Mouse (Mus musculus) CD8-positive naive resting alpha-beta T cell, adult 2 months (primary cell): ENCODE measurements around the gene Pex3.

Source experiments
- DNase-seq, 2 experiments: peaks; one replicate each; pipeline ENCODE4 v3.0.0; 2022; ENCODE audit warnings: low read depth in 2 of 2, low spot score in 2 of 2

The Pex3 gene

DNA sequence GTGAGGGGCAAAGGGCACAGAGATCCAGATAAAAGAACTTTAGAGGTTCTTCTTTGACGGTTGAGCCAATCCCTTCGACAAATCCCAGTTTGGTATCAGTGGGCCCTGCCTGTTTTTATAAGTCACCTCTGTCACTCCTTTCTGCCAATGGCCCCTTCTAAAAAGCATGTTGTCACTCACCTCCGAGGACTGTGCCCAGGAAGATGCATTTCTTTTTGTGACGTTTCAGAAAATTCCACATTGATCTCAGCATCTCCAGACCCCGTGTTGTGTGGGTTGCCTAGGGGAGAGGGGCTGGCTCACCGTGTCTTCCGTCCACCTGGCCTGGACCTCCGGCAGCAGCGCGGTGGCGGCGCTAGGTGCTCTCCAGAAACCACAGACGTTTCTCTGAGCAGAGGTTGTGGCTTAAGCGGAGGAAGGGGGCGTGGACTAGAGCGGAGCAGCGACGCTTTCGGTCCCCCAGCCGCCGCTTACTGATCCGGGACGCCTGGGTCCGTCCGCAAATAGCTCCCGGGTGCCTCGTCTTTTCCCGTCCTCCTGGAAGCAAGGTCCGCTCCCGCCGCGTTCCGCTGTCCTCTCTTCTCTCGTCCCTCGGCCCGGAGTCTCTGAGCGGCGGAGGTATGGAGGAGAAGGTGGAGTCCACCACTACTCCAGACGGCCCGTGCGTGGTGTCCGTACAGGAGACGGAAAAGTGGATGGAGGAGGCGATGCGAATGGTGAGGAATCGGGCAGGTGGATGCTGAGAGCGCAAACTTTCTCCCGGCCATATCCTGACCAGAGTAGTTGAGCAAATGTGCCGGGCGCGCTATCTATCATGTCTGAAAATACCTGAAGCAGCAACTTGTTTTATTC, at the start of gene Pex3, which contains the start of gene Adat2:
TSS of gene Pex3 (minus strand) at position 497 of the 852 bp plus-strand sequence.
TSS of gene Adat2 (plus strand) at position 249 of the 852 bp plus-strand sequence.
- peak; percentile 89 for DNase-seq

DNA sequence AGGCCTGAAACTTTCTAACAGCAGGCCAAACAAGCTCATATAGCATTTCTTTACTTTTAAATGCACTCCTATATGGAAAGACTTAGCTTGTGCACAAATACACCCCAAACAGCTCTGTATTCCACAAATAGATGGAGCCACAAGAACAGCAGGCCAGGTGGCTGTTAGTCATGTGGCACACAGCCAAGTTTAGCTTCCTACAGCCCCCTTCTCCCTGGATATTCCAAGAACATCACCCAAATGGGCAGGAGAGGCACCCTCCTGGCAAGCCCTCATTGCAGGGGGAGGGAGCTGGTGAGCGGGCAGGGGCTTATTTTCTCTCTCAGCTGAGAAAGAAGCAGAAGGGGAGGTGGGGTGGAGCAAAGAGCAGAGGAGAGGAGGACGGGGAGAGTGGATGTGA, 48.0 kb upstream of the Pex3 start:
- DNase-seq, result no peak

DNA sequence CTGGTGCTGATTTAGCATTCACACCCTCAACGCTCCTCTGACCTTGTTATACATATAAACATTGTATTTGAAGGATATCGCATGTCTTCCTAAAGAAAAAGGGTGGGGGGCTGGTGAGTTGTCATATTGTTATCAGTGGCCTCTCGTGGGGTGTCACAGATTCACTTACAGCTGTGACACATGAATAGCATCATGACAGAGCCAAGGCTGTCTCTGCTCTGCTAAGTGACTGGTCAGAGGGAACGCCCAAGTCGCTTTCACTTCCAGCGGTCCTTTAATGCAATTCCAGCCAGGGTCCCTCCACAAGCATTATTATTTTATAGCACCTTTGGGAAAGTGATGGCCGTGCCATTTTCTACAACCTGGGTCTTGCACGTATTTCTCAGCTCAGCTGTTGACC, 44.5 kb upstream of the Pex3 start:
- DNase-seq, result no peak

DNA sequence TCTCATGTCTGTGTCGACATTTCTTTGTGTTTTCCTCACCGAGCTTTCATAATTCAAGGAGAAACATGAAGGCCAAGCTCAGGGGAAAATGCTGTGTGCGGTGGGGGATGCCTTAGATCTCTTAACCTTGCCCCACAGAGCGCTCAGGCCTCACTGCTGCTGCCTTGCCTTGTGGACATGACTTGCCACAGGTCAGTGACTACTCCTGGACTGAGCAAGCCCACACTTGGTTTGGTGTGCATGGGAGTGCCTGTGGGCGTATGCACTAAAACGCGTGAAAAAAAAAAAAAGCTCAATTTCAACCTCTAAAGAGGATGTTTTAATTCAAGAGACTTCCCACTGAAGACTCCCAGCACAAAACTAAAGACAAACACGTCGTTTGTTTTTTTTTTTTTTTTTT, 43.9 kb upstream of the Pex3 start:
- DNase-seq, result no peak

DNA sequence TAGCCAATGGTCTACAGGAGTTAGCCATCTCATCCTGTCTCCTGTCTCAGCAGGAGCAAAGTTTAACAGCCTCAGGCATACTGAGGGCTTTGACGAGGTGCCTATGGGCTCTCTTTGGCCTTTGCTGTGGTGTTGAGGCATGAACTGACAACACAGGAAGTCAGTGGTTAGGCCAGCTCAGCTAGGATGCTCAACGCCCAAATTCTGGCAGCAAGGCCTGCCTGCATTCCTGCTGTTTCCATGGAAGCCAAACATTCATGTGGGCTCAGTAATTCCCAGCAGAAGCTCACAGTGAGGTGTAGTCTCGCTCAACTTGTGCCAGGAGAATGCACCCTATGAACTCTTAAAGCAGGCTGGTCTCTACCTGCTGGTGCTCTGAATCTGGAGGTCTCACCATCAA, 43.1 kb upstream of the Pex3 start:
- DNase-seq, result no peak

DNA sequence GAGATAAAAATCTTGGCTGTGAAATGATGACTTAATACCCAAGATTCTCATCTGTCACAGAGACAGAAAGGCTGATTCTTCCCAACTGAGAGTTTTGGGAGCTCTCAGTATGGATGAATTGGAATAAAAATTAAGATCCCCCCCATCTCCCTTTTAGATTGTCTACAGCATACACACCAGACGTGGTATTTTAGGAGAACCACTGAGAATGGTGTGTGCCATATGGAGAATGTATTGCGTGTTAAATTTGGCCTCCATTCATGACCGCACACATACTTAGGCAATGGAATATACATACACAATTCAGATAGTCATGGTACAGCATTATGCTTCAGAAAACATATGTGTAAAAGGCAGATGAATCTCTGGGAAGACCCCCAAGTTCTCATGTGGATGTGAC, 40.6 kb upstream of the Pex3 start:
- no peak for DNase-seq

DNA sequence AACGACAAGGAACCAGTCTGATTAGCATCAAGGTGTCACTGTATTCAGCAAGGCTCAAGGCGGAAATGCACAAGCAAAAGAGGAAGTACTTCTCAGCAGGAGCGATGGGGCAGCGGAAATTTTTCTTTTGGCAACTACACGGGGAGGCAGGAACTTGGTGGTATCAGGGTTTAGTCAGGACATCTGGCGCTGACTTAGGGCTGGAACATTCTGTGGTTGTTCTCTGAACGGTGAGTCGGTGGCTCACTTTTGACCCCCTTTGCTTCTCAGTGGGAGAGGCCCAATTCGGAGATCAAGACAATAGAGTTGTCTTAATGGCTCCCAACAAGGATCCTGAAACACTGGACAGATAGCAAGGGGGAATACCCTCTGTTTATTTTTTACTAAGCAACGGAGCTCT, 39.3 kb upstream of the Pex3 start:
- no peak for DNase-seq

DNA sequence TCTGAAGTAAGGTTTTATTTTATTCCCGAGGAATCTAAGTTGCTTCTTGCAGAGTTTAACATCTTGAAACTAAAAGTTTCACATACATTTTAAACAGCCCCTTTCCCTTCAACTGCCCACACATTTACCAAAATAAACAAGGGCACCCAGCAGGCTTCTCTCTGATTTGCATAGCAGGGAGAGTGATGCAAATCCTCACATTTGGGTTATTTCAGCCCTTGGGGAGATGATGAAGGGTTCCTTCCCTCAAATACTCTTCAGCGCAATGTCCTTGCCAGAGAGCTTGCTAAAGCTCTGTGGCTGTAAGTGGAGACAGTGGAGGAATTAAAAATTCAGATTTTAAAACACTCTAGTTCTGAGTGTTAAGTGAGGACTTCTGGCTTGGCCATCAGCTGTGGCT, 35.0 kb upstream of the Pex3 start:
- DNase-seq, result no peak

DNA sequence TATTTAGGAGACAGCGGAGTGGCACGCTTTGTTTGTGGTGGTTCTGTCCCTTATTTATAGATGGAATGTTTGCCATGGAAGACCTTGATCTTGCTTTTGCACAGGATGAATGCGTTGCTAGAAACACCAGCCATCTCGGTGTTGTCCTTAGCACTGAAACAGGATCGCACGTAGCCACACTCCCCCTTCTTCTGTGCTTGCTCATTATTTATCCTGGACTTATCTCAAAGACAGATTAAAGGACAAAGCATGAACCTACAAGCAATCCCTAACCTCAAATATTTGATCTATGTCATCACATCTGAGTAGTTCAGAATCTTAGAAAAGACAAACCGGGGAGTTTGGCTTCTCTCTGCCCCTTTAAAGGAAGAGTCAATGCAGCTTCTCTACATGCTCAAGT, 24.2 kb upstream of the Pex3 start:
- DNase-seq, result no peak

DNA sequence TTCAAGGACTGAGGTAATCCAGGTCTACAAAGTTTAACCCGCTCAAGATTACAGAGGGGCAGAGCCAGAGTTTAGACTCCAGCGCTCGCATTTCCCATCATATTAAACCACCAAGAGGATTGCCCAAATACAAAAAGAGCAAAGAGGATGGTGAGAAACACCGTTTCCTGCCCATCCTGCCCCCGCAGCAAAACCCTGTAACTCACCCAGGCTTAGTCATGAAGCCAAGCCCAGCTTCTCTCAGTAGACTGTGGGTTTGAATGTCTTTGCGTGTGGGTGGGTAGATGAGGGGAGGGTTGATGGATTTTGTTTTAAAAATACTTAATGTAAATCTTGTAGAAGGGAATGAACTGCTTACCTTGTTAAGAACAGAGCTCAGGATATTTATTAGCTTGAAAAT, 19.5 kb upstream of the Pex3 start:
- DNase-seq, result no peak

DNA sequence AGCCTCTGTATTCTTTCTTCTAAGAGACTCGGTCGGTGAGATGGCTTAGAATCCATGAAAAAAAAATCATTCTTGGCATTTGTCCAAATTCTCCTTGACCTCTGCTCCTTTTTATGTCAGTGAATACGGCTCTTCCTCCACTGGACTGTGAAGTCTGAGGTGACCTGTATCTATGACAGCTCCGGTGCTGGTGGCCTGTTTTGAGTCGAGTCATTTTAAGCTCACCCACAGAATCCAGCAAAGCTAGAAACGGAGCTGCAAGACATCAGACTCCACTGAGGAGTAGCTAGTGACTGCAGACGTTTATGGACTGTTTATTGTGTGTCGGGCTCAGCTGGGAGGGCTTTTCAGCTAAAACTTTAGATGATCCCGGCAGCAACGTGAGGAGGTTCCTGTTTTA, 19.1 kb upstream of the Pex3 start:
- no peak for DNase-seq

DNA sequence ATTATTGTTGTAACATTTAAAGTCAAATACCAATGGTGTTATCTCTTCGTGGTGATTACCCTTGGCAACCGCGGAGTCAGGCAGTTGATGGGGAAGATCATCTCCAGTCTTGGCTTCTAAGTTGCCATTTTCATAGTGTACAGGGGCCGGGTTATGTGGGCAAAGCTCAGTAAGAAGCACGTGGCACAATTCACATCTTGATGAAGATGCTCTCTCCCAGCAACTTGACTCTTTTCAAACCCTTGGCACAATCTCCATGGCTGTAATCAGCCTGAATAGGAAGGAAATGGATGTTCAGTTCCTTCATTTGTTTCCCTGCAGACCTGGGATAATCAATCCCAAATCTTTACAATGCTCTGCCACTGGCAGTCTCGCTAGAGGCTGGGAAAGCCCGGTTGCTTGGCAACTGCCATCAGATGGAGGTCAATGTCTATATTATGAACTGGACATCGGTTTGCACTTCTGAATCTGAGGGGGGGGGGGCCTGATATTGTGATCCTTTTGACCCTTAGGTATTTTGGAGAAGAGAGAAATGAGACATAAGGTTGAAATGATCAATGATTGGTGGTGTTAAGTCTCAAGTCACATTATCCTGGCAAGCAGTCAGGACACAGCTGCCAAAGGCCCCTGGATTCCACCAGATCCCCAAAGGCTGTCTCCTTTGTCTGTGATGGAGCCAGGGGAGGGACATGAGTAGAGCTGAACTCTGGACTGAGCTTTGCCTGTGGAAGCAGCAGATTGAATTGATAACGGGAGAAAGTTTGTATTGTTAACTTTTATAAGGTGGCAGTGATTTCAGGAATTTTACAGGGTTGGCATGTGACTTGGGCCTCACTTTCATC, 18.0 kb upstream of the Pex3 start:
- DNase-seq, result no peak

DNA sequence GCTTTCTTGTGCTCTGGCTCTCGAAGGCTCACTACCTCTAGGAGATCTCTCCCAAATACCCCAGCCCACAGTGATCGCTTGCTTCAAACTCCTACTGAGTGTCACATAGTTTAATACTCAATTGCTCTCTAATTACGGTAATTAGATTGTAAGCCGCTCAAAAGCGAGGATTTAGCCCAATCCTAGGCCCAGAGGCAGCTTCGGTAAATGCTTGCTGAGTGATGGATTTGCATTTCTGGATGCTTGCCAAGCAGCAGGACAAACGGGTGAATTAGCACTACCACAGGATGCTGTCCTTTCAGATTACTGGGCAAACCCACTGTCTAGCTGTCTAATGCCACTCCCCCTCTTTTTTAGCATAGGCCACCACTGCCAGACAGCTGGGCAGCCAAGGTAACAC, 16.9 kb upstream of the Pex3 start:
- no peak for DNase-seq

DNA sequence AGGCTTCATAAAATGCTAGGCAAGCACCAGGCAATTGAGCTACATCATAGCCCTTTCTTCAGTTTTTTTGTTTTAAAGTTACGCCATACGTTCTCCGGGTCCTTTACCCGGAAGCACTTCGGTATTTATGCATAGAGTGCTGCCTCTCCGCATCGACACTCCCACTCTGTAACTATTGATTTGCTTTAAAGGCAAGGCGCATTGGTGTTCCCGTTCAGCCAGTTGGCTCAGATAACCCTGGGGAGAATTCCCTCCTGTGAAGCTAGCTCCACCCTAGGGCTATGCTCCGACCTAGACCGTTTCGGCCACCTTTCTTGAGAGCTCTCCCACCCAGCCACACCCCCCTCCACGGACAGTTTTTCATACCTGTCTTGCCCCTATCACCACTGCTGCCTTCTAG, 13.5 kb upstream of the Pex3 start:
- no peak for DNase-seq

DNA sequence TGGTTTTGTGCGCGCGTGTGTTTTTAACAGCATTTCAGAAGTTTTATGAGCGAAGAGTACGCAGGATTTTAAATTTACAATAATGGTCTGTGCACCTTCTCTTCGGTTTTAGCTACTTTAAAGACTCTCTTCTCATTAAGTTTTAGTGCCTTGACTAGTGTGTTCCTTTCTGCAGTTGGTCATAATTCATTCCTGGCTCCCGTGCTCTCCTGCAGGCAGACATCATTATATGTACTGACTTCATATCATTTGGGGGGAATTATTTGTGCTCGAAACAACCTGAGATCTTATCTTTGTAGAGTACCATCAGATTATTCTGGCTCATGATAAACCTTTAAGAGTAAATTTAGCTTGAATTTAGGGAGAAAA, 12.1 kb upstream of the Pex3 start:
- no peak for DNase-seq

DNA sequence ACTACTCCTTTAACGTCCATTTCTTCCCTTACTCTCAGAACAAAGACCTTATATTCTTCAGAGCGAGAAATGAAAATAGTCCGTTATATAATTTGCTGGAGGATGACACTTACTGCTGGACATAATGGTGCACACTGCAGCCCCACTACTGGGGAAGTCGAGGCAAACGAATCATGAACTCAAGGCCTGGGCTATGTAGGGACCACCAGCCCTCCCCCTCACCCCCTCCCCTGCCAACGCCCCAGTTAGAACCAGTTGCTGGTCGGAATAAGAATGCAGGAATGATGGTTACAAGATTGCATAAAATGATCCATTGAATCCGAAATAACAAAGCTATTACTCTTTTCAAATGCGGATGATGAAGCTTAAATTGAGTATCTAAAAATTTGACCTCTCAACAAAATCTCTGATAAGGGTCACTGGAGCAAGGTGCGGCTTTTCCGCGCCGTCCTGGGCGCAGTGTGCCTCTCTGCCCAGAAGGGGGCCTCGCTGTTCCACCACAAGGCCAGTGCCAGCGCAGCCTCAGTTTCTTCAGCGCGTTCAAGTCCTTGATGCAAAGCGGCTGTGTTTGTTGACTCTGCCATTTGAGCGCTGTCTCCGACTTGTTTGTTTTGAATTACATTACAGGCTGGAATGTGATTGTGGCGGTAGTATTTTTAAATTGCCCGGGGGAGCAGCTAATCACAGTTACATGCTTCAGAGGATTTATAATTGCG, 11.6 kb upstream of the Pex3 start:
- DNase-seq, result peak; percentile 34 to 52

DNA sequence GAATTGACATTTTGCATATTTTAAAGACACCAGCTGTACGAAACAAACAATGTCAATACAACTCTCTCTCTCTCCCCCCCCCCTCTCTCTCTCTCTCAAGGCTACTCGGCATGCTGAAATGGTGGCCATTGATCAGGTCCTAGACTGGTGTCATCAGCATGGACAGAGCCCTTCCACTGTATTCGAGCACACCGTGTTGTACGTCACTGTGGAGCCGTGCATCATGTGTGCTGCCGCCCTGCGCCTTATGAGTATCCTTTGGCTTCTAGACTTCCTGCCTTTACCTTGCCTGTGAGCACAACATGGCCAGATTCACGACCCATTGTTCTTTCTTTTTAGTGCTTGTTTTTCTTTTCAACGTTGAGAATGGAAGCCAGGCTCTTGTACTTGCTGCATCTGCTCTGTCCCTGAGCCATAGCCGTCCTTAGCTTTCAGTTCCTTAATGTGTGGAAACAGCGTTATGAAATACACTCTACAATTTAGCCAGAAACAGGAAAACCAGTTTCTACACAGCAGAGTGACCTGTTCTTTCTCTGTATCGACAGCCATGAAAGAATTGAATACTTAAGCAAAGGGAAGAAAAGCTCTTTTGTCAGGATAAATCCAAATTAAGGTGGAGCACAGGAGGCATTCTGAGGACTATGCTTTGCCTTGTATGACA, 7.2 kb upstream of the Pex3 start:
- DNase-seq, result no peak

DNA sequence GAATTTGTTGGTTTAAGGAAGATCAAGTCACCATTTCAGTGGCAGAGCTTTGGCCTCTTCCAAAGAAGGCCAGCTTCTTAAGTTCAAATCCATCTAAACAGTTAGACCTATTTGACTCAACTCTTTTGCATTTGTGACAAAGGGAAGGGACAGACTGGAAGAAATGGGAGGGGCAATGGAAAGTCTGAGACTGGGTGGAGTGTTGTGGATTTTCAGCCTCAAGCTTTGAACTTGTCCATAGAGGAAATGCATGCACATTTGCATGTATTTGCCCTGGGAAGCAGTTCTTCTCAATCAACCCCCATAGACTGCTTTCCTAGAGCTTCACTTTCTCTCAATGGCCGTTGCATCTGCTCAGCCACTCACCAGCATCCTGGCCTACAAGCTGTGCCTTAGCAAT, 1.4 kb upstream of the Pex3 start:
- DNase-seq, result no peak

DNA sequence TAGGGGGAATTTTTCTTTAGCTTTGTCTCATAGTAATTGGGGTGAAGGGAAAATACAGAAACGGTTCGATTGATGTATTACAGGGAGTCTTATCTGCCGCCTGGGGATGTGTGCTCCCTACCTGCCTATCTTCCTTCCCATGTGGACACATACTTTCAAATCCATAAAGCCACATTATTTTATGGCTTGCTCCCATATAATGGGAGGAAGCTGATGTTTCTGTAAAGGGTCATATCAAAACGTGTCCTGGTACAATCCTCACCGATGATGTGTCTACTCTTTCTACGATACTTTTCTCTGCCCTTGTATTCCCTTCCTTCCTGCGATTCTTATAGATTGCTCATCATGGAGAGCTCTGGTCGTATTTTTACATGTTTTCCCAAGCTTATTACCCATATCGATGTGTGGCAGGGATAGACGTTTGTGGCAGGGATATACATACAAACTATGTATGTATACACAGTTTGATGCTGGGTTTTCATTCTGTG, 600 bp upstream of the Pex3 start:
- DNase-seq, result no peak

DNA sequence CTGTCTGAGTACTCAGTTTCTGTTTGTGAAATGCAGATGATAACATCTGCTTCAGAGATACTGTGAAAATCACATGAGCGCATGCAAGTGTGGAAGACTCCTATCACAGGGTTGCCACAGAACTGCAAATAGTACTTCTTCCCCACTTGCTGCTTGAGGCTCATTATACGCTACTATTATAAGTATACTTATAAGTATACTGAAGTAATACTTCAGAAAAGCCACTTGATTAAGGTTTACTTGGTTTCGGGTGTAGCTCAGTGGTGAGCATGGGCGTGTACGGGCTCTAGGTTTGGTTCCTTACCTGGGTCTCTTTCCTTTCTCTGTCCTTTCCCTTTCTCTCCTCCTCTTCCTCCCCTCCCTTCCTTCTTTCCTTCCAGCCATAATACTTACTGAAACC, 11.2 kb downstream of the Pex3 start:
- no peak for DNase-seq

DNA sequence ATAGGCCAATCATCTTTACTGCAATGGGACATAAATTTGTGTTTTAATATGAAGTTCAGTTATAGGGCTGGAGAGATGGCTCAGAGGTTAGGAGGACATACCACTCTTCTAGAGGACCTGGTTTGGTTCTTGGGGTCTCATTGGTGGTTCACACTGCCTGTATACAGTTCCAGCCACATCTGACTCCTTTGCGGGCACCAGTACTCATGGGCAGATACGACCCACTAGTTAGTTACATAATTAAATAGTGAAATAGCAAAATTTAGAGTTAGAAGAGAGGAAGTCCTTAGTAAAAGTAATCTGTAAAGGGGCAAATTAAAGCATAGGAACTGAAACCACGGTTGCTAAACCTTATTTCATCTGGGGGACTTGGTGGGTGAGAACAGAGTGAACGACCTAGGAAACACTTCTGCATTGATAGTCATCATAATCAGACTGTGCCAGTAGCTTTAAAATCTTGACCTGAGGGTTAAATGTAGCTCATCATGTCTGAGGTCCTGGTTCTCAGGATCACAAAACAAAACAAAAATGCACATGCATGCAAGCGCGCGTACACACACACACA, 13.1 kb downstream of the Pex3 start:
- no peak for DNase-seq
